Mouse (Mus musculus) lung, postnatal 25 days (tissue): ENCODE results near the gene Ankrd33b.
A peak's percentile ranks its signal among the peaks of the same experiment; 100 is the strongest.

ENCODE experiments used
- DNase-seq: peaks from one replicate; pipeline ENCODE4 v3.0.0; 2022; ENCODE audit warnings: low spot score

Ankrd33b gene

DNA sequence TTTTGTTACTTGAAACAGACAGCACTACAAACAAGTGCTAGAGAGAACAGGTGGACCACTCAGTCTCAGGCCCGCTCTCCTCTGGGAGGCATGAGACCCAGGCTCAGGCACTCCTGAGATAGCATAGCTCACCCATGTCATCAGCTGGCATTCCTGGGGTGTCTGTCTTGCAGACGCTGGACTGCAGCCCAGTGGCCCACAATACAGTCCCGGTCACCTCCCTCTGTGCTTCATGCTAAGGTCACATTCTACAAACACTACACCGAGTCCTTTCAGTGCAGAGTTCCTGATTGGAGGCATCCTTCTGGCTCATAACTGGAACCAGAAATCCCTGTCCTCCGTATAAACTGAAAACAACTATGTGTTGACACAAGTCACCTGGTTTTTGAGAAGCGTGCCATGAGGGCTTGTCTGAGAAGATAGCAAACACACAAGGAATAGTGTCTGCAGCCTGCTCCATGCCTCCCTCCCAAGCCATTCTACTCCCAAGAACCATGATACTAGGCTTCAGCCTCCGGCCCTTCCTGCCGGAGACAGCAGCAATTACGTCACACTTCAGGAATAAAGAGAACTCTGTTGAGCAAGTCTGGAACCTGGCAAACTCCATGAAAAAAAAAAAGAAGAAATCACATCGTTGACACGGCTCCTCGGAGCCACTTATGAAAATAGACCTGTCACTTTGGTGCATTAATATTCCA, 65.1 kb downstream of the Ankrd33b start:
- DNase-seq: peak; percentile 46

DNA sequence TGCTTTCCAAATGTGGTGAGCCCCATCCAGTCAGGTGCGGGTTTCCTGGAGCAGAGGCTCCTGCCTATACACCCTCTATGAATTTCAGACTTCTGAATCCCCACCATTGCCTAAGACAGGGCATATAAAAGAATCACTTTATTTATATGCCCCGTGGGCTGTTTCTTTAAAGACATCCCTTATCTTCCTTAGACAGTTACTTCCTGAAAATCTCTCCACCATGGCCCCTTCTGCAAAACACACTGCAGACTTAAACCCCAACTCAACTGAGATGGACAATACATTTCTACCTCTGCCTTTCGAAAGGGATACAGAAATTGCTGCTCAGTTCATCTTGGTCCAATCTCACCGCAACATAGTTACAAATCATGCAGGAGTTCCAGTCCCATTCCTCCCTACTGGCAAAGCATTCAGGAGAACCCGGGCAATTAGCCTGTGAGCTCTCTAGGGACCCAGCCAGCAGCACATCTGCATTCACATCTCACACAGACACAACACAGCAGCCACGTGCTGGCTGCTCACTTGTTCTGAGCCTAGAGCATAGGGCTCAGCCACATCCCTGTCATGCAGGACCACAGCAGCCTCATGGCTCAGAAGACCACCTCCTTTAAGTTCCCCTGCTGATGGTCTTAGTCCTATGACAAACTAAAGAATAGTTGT, 68.1 kb downstream of the Ankrd33b start:
- DNase-seq: no peak

DNA sequence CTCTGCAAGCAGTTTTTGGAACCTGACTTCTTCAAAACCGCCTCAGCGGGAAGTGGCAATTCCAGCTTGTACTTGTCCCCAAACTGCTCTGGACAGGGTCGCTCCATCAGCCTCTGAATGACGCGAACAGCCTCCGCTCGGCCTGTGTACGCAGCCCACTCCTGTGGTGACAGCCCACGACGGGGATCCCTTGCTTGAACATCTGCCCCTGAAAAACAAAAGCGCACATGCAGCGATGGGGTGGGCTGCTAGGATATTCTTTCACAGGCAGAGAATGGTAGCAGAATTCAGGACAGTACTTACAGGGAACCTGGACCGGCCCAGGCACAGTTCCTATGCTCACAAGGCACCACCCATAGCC, 69.8 kb downstream of the Ankrd33b start:
- no peak for DNase-seq

DNA sequence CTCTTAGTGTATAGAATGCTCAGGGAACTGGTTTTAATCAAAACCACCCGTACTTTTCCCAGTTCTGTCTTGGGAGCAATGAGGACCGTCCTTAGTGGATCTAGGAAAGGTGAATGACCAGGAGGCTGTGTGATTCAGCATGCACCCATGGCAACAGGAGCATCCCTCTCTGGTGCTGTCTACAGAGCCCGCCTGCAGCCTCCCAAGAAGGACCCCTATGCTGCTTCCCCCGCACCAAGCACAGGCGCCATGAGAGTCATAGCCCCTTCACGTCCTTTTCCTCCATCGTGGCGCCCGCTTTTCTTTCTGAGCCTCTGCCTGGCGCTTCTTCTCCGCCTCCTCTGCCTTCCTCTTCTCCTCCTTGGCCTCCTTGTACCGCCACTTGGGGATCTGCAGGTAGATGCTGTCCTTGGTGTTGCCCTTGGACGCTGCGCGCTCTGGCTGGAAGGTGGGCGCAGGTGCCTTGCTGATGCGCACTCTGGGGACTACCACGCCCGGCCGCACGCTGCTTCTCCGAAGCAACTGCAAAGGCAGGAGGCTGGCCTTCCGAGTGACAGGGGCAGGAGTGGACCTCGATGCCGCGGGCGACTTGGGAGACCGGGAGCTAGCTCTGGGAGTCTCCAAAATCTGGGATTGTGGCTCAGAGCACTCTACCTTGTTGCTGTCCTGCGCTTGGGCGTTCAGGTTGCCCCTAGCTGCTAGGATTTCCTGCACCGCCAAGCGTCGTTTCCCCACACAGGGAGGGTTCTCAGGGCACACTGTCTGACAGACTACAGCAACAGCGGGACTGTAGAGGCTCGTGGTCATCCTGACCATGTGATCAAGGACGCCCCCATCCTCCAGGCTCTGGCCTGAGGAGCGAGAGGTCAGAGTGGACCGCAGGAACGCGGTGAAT, 70.4 kb downstream of the Ankrd33b start:
- no peak for DNase-seq

DNA sequence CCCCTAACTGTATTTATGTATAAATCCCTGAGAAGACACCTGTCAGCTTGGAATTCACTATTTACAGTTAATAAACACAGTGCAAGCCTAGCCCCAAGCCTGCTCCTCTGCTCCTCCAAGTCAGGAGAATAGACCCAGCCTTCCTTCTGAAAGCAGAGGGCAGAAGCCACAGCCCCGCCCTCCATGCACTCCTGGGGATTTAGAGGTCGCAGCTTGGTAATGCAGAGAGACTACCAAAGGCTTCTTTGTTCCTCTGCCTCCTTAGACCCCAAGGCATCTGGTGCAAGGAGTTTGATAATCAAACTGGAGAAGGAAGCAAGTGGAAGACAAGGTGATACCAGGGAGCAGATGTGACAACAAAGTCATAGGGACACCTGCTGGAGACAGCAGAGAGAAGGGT, 73.2 kb downstream of the Ankrd33b start:
- no peak for DNase-seq

DNA sequence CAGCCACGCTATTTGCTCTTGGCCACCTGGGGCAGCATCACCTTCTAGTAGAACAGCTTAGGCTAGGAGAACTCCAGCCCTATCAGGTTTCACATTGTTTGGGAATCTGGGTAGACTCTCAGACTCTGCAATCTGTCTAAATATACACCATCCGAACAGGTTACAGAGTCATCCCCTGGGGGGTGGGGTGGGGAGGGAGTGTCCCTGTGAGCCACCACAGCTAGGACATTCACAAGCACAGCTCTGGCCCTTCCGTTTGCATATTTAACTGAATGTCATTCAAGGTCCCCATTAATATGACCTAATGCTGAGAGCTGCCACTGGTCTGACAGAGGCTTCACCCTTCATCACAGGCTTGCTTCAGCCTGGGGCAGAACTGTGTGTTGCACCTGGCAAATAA, 74.9 kb downstream of the Ankrd33b start:
- DNase-seq: no peak

DNA sequence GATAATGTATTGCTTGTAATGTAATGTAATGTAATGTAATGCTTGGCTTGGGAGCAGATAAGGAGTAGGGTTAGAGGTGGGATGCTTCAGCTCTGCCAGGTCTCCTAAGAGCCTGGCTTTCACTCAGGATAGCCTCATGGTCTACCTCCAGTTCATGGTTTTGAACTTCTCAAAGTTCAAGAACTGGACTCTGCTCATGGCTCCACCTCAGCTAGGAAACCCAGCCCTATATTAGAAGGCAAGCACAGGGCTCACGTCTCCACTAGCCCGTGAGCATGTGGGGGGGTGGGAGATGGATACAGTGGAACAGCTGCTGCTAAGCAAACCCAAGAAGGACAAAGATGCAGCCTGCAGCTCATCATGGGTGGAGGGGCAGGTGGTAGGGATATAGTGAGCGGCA, 81.8 kb downstream of the Ankrd33b start:
- no peak for DNase-seq

DNA sequence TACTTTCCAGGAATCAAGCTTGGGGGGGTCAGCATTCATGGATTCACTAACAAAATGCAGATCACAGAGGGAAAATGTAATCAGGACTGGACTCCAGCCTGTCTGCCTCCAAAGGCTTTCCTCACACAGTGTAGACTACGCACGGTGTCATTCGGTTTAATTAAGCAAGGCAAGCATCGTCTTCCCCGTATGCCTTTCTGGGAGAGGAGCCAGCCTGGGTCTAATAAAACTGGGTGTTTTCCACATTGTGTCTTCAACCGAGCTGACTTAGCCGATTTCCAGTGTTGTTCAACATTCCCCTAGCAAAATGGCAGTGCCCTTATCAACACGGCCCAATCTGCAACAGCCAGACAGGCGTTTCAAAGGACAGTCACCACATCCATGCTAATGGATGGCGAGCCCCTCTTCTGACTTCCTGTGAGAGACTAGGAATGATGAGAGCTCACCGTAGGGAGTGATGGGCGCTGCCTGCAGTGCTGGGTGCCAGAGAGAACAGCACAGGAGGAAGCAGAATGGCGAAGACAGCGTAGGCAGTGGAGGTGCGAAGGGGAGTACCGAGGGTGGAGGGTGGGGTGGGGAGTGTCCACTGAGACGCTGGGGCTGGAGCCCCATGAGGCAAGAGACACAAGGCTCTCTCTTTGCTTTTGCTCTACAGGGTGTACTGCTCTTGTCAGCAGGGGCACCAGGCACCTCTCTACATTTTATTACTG, 82.4 kb downstream of the Ankrd33b start:
- DNase-seq: no peak

DNA sequence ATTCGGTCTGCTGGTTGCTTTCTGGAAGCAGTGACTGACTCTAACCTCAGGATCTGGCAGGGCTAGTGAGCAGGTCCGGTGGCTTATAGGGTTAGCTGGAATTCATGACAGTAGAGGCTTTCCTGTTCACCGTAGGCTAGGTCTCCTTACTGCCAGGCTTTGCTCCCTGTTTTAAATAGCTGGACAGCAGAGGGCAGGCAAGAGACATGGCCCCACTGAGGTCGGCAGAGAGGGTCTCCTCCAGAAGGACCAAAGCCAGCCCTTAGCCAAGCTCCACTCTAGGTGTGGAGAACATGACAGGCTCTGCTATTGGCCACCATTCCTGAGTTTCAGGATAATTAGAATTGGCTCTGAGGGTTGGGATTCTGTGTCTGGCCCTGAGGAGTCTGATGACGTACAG, 83.4 kb downstream of the Ankrd33b start:
- no peak for DNase-seq

DNA sequence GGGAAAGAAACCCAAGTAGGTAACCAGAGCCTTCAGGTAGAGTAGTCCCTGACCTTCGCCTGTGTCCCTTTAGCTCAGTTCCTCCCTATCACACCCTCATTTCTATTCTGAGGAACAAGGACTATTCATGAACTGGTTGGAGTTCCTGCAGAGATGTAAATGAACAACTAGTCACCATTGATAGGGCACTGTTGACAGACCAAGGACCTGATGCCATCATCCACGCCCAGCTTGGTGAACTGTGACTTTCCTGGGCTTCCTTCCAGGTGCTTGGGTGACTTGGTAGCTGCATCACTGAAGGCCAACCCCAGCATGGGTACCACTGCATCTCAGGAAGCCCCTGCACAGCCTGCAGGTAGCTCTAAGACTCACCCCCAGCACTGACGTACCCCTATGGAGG, 85.2 kb downstream of the Ankrd33b start:
- no peak for DNase-seq

DNA sequence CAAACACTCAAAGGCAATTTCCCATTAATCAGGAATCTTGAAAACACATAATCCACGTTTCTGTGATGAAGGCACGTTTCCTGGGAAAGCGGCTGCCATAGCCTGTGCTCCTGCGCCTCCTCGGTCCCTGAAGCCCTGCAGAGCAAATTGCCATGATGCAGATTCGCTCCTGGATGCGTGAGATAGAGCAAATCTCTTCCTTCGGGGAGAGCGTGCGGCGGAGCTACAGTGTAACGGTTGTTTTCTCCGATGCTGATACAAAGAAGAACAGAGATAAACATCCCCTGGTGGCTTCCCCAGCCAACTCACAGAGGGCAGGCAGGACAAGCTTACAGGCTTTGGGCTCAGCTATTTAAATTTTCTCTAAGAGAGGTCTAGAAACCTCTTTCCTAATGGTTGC, 85.7 kb downstream of the Ankrd33b start:
- no peak for DNase-seq

DNA sequence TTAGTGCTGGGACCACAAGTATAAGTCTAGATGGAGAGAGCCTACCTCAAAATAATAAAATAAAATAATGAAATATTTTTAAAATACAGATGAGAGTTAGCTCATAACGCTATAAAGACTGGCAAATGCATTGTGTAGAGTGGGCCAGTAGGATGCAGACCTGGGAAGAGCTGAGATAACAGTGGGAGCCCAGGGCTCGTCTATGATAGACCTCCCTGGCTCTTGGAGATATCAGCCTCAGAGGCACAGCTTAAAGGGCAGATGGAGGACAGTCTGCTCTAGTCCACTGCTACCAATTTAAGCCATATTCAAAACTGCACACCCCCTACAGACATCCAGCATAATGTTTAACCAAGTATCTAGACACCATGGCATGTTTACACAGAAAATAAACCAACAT, 86.8 kb downstream of the Ankrd33b start:
- no peak for DNase-seq

DNA sequence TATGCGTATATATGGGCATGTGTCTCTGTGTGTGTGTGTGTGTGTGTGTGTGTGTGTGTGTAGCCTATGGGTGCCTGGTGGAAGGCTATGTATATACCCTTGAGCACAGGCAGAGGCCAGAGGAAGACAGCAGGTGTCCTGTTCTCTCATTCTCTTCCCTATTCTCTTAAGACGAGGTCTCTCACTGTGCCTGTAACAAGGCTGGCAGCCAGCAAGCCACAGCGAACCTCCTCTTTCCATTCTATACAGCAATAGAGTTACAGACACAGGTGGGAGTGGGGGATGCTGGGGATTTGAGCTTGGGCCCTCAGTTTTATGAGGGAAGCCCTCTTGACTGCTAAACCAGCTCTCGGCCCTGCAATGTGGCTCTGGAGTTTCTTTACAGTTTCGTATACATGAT, 87.5 kb downstream of the Ankrd33b start:
- DNase-seq: no peak

DNA sequence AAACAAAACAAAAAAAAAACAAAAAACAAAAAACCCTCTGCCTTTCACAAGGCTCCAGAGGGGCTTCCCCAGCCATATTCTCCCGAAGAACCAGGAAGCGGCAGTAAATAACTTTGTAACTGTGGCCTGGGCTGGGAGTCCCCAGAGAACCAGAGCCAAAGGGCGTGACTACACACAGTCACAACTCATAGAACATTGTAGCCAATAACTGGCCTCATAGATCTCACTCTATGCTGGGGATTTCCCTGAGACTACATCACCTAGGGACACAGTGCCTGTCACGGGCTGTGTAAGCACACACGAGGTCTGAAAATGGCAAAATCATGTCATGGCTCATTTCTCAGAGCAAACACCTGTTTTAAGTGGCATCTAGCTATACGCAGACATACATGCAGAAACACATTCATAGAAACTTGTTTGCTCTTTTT, 87.9 kb downstream of the Ankrd33b start:
- no peak for DNase-seq

DNA sequence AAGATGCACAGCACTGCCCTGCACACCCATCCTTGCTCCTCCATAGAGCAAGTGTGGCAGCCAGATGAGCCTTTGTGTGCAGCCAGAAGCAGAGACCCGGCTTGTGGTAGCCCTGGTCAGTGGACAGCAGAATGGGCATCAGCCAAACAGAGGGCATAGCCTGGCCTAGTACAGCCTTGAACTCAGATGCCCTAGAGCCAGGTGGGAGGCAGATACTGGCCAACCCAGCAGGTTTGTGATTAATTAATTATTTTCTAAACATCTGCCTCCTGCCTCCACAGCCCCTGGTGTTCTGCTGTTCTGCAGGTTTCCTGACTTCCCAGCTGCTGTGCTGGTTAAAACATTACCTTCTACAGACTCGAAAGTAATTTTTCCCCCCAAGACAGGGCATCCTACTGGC, 88.4 kb downstream of the Ankrd33b start:
- no peak for DNase-seq

DNA sequence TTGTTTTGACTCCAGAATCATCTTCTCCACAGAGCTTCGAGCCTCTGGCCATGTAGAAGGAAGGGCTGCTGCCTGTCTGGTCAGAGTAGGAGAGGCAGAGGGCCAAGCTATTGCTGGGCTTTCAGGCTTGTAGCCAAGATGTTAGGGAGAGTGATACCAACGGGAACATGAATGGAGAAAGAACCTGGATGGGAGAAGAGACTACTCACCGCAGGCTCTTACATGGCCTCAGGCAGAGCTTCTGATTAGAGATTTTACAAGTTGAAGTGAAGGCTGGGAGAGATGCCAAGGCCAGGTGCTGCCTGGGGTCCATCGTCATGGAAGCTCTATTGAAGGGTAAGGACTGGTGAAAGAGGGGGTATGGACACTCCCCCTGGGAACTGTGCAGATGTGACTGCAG, 89.4 kb downstream of the Ankrd33b start:
- no peak for DNase-seq

DNA sequence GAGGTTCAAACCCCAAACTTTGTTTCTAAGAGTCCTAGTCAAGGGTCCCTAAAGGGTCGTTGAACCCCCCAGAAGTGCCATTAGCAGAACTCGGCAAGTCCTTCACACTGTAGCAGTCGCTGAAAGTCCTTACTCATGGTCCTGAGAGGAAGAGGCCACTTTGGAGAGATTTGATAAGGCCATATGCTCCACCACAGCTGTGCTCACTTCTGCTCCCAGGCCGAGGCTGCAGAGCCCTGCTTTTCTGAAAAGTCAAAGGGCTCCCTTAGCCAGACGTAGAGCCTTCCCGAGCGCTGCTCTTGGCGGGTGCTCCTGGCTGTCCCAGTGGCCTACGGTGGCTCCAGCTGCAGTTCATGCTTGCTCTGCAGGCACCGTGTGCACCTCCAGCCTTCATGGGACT, 94.0 kb downstream of the Ankrd33b start:
- DNase-seq: no peak

DNA sequence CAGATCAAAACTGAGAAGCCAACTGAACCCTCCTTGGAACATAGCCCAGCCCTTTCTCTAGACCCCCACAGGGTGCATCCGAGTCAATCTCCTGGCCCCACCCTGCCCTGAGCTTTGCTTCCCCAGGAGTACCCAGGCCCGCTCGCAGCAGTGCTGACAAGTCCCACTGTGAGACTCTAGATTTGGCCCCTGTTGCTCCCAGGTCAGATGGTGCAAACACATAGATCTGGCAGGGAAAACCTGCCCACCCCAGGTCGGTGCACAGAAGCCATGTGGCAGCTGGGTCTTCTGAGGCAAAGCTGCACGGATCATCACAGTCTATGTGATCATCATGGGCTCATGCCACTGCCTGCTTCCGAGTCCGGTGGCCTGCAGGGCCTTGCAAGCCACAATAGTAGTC, 94.8 kb downstream of the Ankrd33b start:
- no peak for DNase-seq

DNA sequence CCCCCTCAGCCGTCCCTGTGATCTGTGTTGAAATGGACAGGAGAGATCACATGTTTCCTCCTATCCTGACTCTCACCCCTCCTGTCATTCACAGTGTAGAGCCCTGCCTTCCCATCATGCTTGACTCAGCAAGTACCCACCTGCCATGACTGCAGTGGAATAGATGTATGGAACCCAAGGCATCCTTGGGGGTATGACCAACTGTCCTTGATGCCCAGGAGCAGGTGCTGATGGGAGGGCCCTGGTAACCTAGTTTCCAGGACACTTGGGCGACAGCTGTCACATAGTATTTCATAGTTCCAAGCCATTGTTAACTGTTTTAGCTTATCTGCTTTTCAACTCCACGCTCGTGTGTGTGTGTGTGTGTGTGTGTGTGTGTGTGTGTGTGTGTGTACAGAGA, 98.0 kb downstream of the Ankrd33b start:
- DNase-seq: no peak

DNA sequence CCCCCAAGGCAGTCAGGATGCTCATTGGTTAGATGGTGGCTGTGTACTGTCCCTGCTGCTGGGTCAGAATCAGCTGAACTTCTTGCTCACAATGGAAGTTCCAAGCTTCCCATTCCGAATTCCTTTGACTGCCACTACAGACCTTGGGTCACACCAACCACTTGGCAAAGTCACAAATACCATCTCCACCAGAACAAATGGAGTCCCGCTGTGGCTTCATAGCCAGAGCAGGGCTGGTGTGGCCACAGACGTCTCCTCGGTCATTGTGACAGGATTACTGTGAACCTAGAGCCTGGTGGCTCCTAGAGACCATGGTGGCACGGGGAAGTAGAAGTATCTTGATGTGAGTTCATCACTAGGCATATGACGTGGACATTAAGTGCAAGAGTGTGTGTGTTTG, 99.4 kb downstream of the Ankrd33b start:
- DNase-seq: no peak

DNA sequence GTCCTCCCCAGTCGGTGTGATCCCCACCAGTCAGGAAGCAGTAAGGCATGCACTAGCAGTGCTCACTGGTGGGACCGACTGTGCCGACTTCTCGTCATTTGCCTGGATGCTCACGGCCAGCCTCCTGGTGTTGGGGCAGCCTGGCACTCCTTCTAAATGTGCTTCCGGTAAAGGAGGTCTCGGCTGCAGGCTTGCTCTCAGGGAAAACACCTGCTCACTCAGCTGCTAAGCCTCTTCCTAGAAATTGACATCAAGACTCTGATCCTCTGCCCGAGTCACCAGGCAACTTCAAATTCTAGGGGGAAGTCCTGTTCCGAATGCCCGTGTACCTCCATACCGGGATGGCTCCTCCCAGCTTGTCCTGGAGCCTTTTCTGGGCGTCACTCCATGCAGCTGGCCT, 101.7 kb downstream of the Ankrd33b start:
- DNase-seq: no peak

DNA sequence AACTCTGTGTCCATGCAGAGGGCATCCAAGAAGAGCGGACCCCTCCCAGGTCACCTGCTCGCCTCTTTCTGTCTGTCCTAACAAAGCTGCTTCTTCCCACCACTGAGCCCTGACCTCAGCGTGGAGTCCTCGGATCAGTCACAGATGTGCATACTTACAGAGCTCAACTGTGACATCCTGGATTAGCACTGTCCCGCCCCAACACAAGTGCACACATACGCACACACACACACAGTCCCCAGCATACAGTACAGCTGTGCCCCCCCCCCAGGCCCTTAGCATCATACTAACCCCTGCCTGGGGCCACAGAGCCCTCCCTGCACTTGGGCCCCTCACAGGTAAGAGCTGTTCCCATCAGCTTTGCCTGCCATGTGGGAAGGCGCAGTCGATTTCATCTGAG, 102.1 kb downstream of the Ankrd33b start:
- no peak for DNase-seq

DNA sequence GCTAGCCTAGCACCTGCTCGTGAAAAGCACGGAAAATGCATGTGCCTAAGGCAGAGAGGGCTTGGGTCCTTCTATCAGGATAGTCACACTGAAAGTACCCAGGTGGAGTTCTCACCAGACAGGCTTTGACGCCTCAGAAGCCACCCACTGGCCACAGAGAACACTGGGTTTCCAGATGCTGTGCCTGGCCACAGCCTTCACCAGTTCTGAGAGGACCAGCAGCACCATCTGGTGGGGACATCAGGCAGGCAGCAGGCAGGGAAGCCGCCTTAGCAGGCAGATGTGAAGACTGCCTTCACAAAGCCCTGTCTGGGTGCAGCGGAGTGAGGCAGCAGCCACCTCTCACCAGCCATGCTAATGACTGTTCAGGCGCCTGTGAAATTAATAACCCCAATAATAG, 102.7 kb downstream of the Ankrd33b start:
- peak; percentile 68 for DNase-seq
